Mouse (Mus musculus) embryo, embryonic 9.5 days (tissue): ENCODE measurements around the gene Rhox4g.
"Not testable (repeated sequence)": the region's sequence is repeated elsewhere in the genome, so short reads cannot be mapped to it uniquely, and the experiment has no call there.

Experiments used
- DNase-seq: peaks from one replicate; pipeline ENCODE4 v3.0.0-alpha.2; 2017; ENCODE audit errors: extremely low spot score

Gene Rhox4g

GRCm38 (mm10) chrX:37651227-37651626 is at the start of gene Rhox4g:
Gene Rhox4g, minus strand, starts transcription at chrX:37651327.
- not testable (repeated sequence) for DNase-seq

GRCm38 (mm10) chrX:37692261-37692660 is 41.1 kb upstream of the Rhox4g start:
- no peak for DNase-seq

GRCm38 (mm10) chrX:37683031-37683715 is 32.0 kb upstream of the Rhox4g start:
- no peak for DNase-seq

GRCm38 (mm10) chrX:37673177-37673576 is 22.1 kb upstream of the Rhox4g start, which contains the start of gene Rhox2h:
Gene Rhox2h, minus strand, starts transcription at chrX:37673277.
- not testable (repeated sequence) for DNase-seq

- not testable (repeated sequence) for DNase-seq
Observed at GRCm38 (mm10) chrX:37668664-37669063, 17.5 kb upstream of the Rhox4g start, which contains the start of gene Rhox3h. Gene Rhox3h, minus strand, starts transcription at chrX:37668764.

GRCm38 (mm10) chrX:37643370-37643769 is 7.8 kb downstream of the Rhox4g start, which contains the start of gene Rhox2g:
Gene Rhox2g, minus strand, starts transcription at chrX:37643470.
- not testable (repeated sequence) for DNase-seq

- not testable (repeated sequence) for DNase-seq
Observed at GRCm38 (mm10) chrX:37628512-37628911, 22.6 kb downstream of the Rhox4g start, which contains the start of gene Rhox3g. Gene Rhox3g, minus strand, starts transcription at chrX:37628612.

GRCm38 (mm10) chrX:37607604-37608003 is 43.5 kb downstream of the Rhox4g start, which contains the start of gene Rhox4f:
Gene Rhox4f, minus strand, starts transcription at chrX:37607704.
- DNase-seq, result not testable (repeated sequence)
